Mouse (Mus musculus) limb, embryonic 12.5 days (tissue): Measurements from ENCODE around the gene Ppib. TPM values are rescaled to one million over a fixed set of nuclear protein-coding genes. Genes with fewer than 3 reads are reported as not detected.

Experiments used
- ATAC-seq: fragments of 200-750 bp; cut with Nextera tagmentation; 2 replicates; pipeline ENCODE4 v1.8.0; 2017; ENCODE audit warnings: low read depth, moderate TSS enrichment; ENCODE audit not compliant: insufficient number of reproducible peaks, insufficient read depth, low FRiP score, low TSS enrichment
- H3K27ac ChIP-seq: fragments of 300-500 bp; sonication (generic); 2 replicates; pipeline ENCODE4 v1.5.1; 2016; ENCODE audit warnings: mild to moderate bottlenecking, moderate library complexity
- H3K27me3 ChIP-seq: fragments of 300-500 bp; sonication (generic); 2 replicates; pipeline ENCODE4 v1.6.1; 2016; ENCODE audit warnings: mild to moderate bottlenecking, moderate library complexity
- H3K36me3 ChIP-seq: fragments of 300-500 bp; sonication (generic); 2 replicates; pipeline ENCODE4 v1.6.1; 2016; ENCODE audit warnings: mild to moderate bottlenecking, moderate library complexity
- H3K4me1 ChIP-seq: fragments of 300-500 bp; sonication (generic); replicated peaks from 2 replicates; pipeline ENCODE4 v1.6.1; 2016
- H3K4me2 ChIP-seq: fragments of 300-500 bp; sonication (generic); 2 replicates; pipeline ENCODE4 v1.6.1; 2016; ENCODE audit warnings: mild to moderate bottlenecking, moderate library complexity
- H3K4me3 ChIP-seq: fragments of 300-500 bp; sonication (generic); replicated peaks from 2 replicates; pipeline ENCODE4 v1.5.1; 2016; ENCODE audit warnings: mild to moderate bottlenecking
- H3K9ac ChIP-seq: fragments of 300-500 bp; sonication (generic); replicated peaks from 2 replicates; pipeline ENCODE4 v1.6.1; 2016; ENCODE audit warnings: mild to moderate bottlenecking, moderate library complexity
- H3K9me3 ChIP-seq: fragments of 300-500 bp; sonication (generic); 2 replicates; pipeline ENCODE4 v1.6.1; 2016; ENCODE audit warnings: mild to moderate bottlenecking, moderate library complexity
- WGBS: fragments of 180-500 bp; shearing (Covaris S2); methylation state at CpG from one replicate; pipeline ENCODE4 v1.1.7; 2016; 5-methylcytosine and 5-hydroxymethylcytosine counted together
- polyA plus RNA-seq: library from polyadenylated mRNA; unstranded; fragments of >200 nt; fragmentation: Nextera tagmentation; extraction: Ambion mirVana; gene quantifications from 2 replicates; pipeline ENCODE4 v1.2.1, GENCODE M21; 2016

Ppib gene
- 527 and 542 TPM in 2 replicates for polyA plus RNA-seq

DNA sequence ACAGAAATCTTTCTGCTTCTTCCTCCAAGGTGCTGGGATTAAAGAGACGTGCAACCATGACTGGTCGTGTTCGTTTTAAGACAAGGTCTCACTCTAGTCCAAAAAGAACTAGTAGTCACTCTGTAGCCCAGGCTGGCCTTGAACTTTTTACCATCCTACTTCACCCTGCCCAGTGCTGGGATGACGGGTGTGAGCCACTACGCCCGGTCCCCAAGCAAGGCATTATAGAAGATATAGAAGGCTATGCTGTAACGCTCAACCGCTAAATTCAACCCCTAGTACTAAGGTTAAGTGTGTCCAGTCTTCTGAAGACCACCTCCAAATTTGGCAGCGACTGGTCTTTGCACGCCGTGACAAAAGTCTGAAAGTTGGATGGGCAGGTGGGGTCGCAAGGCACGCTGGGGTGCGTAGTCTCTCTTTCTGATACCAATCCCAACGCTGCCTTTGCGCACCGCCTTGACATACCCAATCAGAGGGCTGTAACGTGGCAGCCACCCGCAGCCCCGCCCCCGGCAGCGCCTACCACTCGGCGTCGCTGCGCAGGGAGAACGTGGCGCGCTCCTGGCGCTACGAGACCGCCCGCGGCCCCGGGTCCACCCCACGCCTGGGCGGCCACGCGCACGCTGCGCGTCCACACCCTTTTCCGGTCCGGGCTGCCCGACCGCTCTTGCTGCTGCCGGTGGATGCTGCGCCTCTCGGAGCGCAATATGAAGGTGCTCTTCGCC lies at the start of gene Ppib:
Gene Ppib (plus strand): TSS at position 640 of the 725 bp plus-strand sequence.
- Histone ChIP-seq H3K4me3 (peak within 1 kb of the TSS; percentile 81), H3K9ac (peak within 1 kb of the TSS; percentile 87), H3K36me3 (peaks cover 30% of the 10 kb centered on the region), H3K27me3 (no peaks in the 10 kb centered on the region), H3K4me2 (peak within 1 kb of the TSS; percentile 86), H3K9me3 (no peaks in the 10 kb centered on the region), H3K27ac (peak within 1 kb of the TSS; percentile 60), H3K4me1 (peaks cover 18% of the 10 kb centered on the region)
- WGBS: 1% methylated on average over 51 of the region's 51 CpGs
- peak; percentile 92 for ATAC-seq

DNA sequence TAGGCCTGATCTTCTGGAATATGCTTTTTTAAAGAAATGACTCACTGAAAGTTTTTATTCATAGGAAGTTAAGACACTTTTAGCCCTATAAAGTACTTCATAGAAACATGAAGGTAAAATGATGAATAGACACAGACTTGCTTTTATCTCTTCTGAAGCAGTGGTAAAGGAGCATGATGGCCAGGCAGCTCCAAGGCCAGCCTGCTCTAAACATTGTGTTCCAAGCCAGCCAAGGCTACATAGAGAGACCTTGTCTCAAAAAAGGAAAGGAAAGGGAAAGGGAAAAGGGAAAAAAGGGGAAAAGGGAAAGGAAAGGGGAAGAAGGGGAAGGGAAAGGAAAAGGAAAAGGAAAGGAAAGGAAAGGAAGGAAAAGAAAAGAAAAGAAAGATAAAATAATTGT lies 39.4 kb upstream of the Ppib start:
- Histone ChIP-seq H3K4me1 (no peaks in the 10 kb centered on the region), H3K4me2 (no peak overlapping the region), H3K4me3 (no peak overlapping the region), H3K27me3 (no peaks in the 10 kb centered on the region), H3K9me3 (no peaks in the 10 kb centered on the region), H3K36me3 (peaks cover 34% of the 10 kb centered on the region), H3K9ac (no peak overlapping the region), H3K27ac (no peak overlapping the region)
- ATAC-seq: no peak

GRCm38 (mm10) chr9:66038082-66038481 lies 21.9 kb upstream of the Ppib start:
- H3K27ac ChIP-seq: no peak overlapping the region
- 90% methylated on average over 4 of the region's 4 CpGs for WGBS
- no peaks in the 10 kb centered on the region for H3K9me3 ChIP-seq
- no peaks in the 10 kb centered on the region for H3K4me1 ChIP-seq
- no peak overlapping the region for H3K9ac ChIP-seq
- H3K4me3 ChIP-seq: no peak overlapping the region
- no peaks in the 10 kb centered on the region for H3K27me3 ChIP-seq
- H3K36me3 ChIP-seq: peaks cover 66% of the 10 kb centered on the region
- no peak overlapping the region for H3K4me2 ChIP-seq
- ATAC-seq: no peak

DNA sequence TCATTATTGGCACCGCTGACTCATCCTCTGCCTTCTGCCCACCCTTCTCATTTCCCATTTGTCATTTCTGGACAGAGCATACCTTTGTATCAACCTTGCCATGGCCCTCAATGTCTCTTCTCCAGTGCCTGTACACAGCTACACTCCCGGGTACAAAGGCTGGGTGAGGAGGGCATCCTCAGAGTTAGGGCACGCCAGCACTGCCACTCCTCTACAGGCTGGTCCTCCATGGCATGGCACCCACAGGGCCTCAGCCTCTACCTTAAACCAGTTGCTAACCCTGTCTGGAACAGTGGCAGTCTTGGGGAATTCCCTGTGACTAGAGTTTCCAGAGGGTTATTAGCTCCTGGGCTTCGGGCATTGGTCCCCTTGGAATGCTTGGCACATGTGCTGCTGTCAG lies 21.4 kb upstream of the Ppib start:
- WGBS: 94% methylated on average over 4 of the region's 4 CpGs
- H3K27ac ChIP-seq: no peak overlapping the region
- H3K9ac ChIP-seq: no peak overlapping the region
- ATAC-seq: no peak
- no peaks in the 10 kb centered on the region for H3K9me3 ChIP-seq
- no peaks in the 10 kb centered on the region for H3K4me1 ChIP-seq
- H3K4me2 ChIP-seq: no peak overlapping the region
- H3K27me3 ChIP-seq: no peaks in the 10 kb centered on the region
- peaks cover 64% of the 10 kb centered on the region for H3K36me3 ChIP-seq
- no peak overlapping the region for H3K4me3 ChIP-seq

GRCm38 (mm10) chr9:66039290-66039689 lies 20.7 kb upstream of the Ppib start:
- no peak overlapping the region for H3K27ac ChIP-seq
- H3K4me3 ChIP-seq: no peak overlapping the region
- H3K27me3 ChIP-seq: no peaks in the 10 kb centered on the region
- no peaks in the 10 kb centered on the region for H3K9me3 ChIP-seq
- peaks cover 58% of the 10 kb centered on the region for H3K36me3 ChIP-seq
- 85% methylated on average over 4 of the region's 4 CpGs for WGBS
- no peak overlapping the region for H3K9ac ChIP-seq
- ATAC-seq: no peak
- no peaks in the 10 kb centered on the region for H3K4me1 ChIP-seq
- no peak overlapping the region for H3K4me2 ChIP-seq

- Histone ChIP-seq H3K36me3 (peaks cover 48% of the 10 kb centered on the region), H3K27ac (no peak overlapping the region), H3K4me3 (no peak overlapping the region), H3K9me3 (no peaks in the 10 kb centered on the region), H3K4me1 (no peaks in the 10 kb centered on the region), H3K9ac (no peak overlapping the region), H3K4me2 (no peak overlapping the region), H3K27me3 (no peaks in the 10 kb centered on the region)
- no peak for ATAC-seq
- 84% methylated on average over 3 of the region's 3 CpGs for WGBS
These were observed 19.2 kb upstream of the Ppib start for GRCm38 (mm10) chr9:66040801-66041200.

DNA sequence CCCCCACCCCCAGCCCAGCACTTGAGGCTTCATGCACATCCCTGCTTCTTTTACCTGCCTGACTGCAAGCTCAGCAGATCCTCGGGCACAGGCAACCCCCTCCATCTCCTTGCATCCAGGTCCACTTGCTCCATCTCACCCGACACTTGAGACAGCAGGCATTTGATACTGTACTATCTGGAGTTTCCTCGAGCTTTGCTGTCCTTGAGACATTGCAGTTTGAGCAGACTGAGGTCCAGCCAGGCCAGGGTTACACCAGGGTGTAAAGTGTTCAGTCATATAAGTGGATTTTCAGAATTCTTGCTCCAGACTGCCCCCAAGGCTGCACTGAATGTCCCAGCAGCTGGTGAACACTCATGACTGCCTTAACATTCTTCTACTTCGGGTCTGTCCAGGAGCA lies 17.7 kb upstream of the Ppib start:
- no peaks in the 10 kb centered on the region for H3K27me3 ChIP-seq
- H3K4me2 ChIP-seq: no peak overlapping the region
- WGBS: 85% methylated on average over 4 of the region's 4 CpGs
- H3K4me3 ChIP-seq: no peak overlapping the region
- H3K36me3 ChIP-seq: peaks cover 39% of the 10 kb centered on the region
- H3K9me3 ChIP-seq: no peaks in the 10 kb centered on the region
- H3K9ac ChIP-seq: no peak overlapping the region
- no peaks in the 10 kb centered on the region for H3K4me1 ChIP-seq
- no peak overlapping the region for H3K27ac ChIP-seq
- ATAC-seq: no peak

- Histone ChIP-seq H3K27me3 (no peaks in the 10 kb centered on the region), H3K4me2 (no peak overlapping the region), H3K4me1 (no peaks in the 10 kb centered on the region), H3K27ac (no peak overlapping the region), H3K9ac (no peak overlapping the region), H3K4me3 (no peak overlapping the region), H3K9me3 (no peaks in the 10 kb centered on the region), H3K36me3 (peaks cover 31% of the 10 kb centered on the region)
- ATAC-seq: no peak
- WGBS: 98% methylated on average over 3 of the region's 3 CpGs
These were observed 16.8 kb upstream of the Ppib start for GRCm38 (mm10) chr9:66043241-66043640.

DNA sequence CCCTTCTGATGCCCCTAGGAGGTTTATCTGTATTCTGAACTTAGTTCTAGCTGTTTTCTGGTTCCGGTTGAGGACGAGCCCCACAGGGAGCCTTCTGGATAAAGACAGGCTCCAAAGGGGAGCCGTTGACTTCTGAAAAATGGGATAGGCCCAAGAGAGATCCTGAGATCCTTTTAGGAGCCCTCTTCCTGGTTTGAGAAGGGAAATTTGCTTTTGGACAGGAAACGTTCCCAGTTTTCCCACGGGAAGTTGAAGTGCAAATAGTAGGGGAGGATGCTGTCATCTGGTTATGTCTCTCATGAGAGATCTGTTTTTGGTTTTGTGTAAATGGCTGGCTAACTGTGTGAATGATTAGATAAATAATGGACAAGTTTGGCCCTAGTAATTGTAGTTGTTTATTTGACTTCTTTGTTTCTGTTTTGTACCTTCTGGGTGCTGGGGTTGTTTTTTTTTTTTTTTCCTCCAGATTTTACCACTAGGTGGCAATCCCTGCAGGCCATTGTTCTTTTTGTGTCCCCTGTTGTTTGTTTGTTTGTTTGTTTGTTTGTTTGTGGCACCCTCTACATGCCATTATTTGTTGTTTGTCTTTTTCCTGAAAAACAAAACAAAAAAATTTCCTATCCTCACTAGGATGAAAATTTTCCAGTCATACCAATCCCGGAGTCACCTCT lies 10.0 kb upstream of the Ppib start:
- H3K4me2 ChIP-seq: no peak overlapping the region
- H3K27me3 ChIP-seq: no peaks in the 10 kb centered on the region
- H3K9ac ChIP-seq: no peak overlapping the region
- ATAC-seq: no peak
- 74% methylated on average over 6 of the region's 6 CpGs for WGBS
- no peaks in the 10 kb centered on the region for H3K4me1 ChIP-seq
- no peak overlapping the region for H3K4me3 ChIP-seq
- H3K27ac ChIP-seq: no peak overlapping the region
- no peaks in the 10 kb centered on the region for H3K9me3 ChIP-seq
- H3K36me3 ChIP-seq: no peaks in the 10 kb centered on the region; the same call in 1 of the 2 replicates

GRCm38 (mm10) chr9:66051493-66051892 lies 8.5 kb upstream of the Ppib start:
- Histone ChIP-seq H3K36me3 (no peaks in the 10 kb centered on the region), H3K4me3 (no peak overlapping the region), H3K27me3 (no peaks in the 10 kb centered on the region), H3K4me2 (no peak overlapping the region), H3K9ac (no peak overlapping the region), H3K4me1 (no peaks in the 10 kb centered on the region), H3K27ac (no peak overlapping the region), H3K9me3 (no peaks in the 10 kb centered on the region)
- 79% methylated on average over 4 of the region's 4 CpGs for WGBS
- ATAC-seq: no peak

DNA sequence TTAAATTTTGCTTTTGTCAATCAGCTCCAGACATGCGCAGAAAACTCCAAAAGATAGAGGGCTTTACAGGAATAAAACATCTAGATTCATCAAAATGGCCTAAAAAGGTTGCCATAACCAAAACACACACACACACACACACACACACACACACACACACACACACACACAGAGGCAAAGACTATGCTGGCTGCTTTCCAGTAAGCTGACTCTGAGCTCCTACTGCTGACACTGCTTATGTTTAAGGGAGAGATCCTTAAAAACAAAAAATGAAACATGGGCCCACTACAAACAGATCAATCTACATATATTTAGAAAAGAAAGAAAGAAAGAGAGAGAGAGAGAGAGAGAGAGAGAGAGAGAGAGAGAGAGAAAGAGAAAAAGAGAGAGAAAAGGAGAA lies 7.3 kb upstream of the Ppib start:
- Histone ChIP-seq H3K4me1 (no peaks in the 10 kb centered on the region), H3K4me2 (no peak overlapping the region), H3K27ac (no peak overlapping the region), H3K36me3 (no peaks in the 10 kb centered on the region), H3K9ac (no peak overlapping the region), H3K9me3 (no peaks in the 10 kb centered on the region), H3K4me3 (no peak overlapping the region), H3K27me3 (no peaks in the 10 kb centered on the region)
- no peak for ATAC-seq
- WGBS: 90% methylated on average over 1 of the region's 1 CpGs

DNA sequence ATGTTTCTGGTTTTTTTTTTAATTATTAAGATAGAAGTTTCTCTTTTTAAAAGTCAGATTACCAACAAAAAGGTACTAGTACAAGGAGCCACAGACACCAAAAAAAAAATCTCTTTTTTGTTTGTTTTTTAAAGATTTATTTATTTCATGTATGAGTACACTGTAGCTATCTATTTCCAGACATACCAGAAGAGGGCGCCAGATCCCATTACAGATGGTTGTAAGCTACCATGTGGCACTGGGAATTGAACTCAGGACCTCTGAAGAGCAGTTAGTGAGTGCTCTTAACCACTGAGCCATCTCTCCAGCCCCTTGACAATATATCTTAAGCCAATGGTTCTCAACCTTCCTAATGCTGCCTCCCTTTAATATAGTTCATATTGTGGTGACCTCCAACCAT lies 6.4 kb upstream of the Ppib start:
- Histone ChIP-seq H3K9ac (no peak overlapping the region), H3K36me3 (no peaks in the 10 kb centered on the region), H3K27ac (no peak overlapping the region), H3K4me3 (no peak overlapping the region), H3K4me1 (no peaks in the 10 kb centered on the region), H3K4me2 (no peak overlapping the region), H3K9me3 (no peaks in the 10 kb centered on the region), H3K27me3 (no peaks in the 10 kb centered on the region)
- WGBS: 25% methylated on average over 1 of the region's 1 CpGs
- no peak for ATAC-seq
